Mouse (Mus musculus) neural tube, embryonic 14.5 days (tissue): ENCODE data around the gene Frmd4b. TPM values are rescaled to one million over a fixed set of nuclear protein-coding genes. Genes with fewer than 3 reads are reported as not detected.

Experiments used
- ATAC-seq: fragments of 200-750 bp; cut with Nextera tagmentation; 2 replicates; pipeline ENCODE4 v1.8.0; 2017; ENCODE audit warnings: low read depth, mild to moderate bottlenecking, moderate TSS enrichment, moderate library complexity
- H3K27ac ChIP-seq: fragments of 300-500 bp; sonication (generic); 2 replicates; pipeline ENCODE4 v1.5.1; 2014; ENCODE audit warnings: low read depth, mild to moderate bottlenecking, control low read depth, low read length, moderate library complexity, mixed read lengths
- H3K27me3 ChIP-seq: fragments of 300-500 bp; sonication (generic); 2 replicates; pipeline ENCODE4 v1.6.1; 2014; ENCODE audit warnings: low read length; ENCODE audit not compliant: control insufficient read depth, insufficient read depth
- H3K36me3 ChIP-seq: fragments of 300-500 bp; sonication (generic); 2 replicates; pipeline ENCODE4 v1.6.1; 2014; ENCODE audit warnings: low read length, mixed read lengths; ENCODE audit not compliant: control insufficient read depth, insufficient read depth
- H3K4me1 ChIP-seq: fragments of 300-500 bp; sonication (generic); 2 replicates; pipeline ENCODE4 v1.6.1; 2014; ENCODE audit warnings: low read length; ENCODE audit not compliant: control insufficient read depth, insufficient read depth
- H3K4me2 ChIP-seq: fragments of 300-500 bp; sonication (generic); 2 replicates; pipeline ENCODE4 v1.6.1; 2014; ENCODE audit warnings: mild to moderate bottlenecking, low read depth, low read length, control low read depth
- H3K4me3 ChIP-seq: fragments of 300-500 bp; sonication (generic); 2 replicates; pipeline ENCODE4 v1.5.1; 2014; ENCODE audit warnings: low read depth, low read length, control low read depth, mixed read lengths
- H3K9ac ChIP-seq: fragments of 300-500 bp; sonication (generic); replicated peaks from 2 replicates; pipeline ENCODE4 v1.6.1; 2014; ENCODE audit warnings: low read depth, mild to moderate bottlenecking, control low read depth, low read length, mixed read lengths
- H3K9me3 ChIP-seq: fragments of 300-500 bp; sonication (generic); 2 replicates; pipeline ENCODE4 v1.6.1; 2016; ENCODE audit warnings: low read length; ENCODE audit not compliant: control insufficient read depth
- whole genome bisulfite sequencing: fragments of 180-500 bp; shearing (Covaris S2); extraction: QIAGEN DNeasy Blood & Tissue Kit; methylation state at CpG from one replicate; pipeline ENCODE4 v1.1.7; 2014; 5-methylcytosine and 5-hydroxymethylcytosine counted together
- polyA plus RNA-seq: library from polyadenylated mRNA; unstranded; fragments of >200 nt; fragmentation: Nextera tagmentation; extraction: Ambion mirVana; gene quantifications from 2 replicates; pipeline ENCODE4 v1.2.1, GENCODE M21; 2014

Frmd4b gene
- polyA plus RNA-seq, 1 experiment from 2014 or later = 26.8 TPM

DNA sequence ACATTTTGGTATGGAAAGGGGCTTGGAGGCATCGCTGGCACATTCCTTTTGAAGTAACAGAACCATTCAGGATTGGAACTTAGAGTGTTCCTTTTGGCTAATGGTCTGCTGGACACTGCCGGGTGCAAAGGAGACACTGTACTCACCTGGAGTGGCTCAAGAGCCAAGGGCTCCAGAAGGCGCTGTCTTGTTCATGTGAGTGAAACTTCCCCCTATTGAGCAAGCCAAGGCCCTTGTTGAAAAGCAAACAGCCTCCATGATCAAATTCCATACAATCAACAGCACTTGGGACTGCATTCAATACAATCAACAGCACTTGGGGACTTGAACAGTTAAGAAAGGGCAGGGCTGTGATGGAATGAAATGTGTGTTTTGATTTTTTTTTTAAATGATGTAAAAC is 109.4 kb downstream of the Frmd4b start:
- no peak for ATAC-seq
- Histone ChIP-seq H3K9ac (no peak overlapping the region), H3K4me1 (0 out of 2 replicates have a peak, but pooled peaks cover 2% of the 10 kb centered on the region), H3K9me3 (no peaks in the 10 kb centered on the region), H3K4me3 (no peak overlapping the region), H3K4me2 (no peak overlapping the region), H3K27ac (no peak overlapping the region), H3K27me3 (no peaks in the 10 kb centered on the region), H3K36me3 (no peaks in the 10 kb centered on the region)
- WGBS = 95% methylated on average over 3 of the region's 3 CpGs

DNA sequence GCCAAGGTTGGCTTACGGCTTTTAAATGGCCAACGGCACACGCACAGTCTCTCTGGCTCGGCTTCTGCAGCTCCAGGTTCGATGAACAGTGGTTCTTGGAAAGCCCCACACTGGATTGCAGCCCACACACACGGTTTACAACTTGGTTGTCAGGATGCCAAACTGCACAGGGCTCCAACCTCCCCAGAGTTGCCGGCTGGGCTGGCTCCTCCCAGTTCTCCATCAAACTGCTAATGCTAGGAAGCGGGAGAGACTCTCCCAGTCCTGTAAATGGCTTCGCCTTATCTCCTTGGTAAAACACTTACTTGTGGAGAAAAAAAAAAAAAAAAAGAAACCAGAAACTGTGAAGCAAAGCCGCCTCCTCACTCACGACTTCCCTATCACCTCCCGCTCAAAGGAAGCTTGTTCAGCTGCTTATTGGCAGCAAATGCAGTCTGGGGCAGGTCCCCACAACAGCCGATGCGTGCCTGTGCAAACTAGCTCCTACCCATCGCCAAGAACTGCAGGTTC is 111.1 kb downstream of the Frmd4b start:
- Histone ChIP-seq H3K4me1 (0 out of 2 replicates have a peak, but pooled peaks cover 2% of the 10 kb centered on the region), H3K9ac (no peak overlapping the region), H3K4me2 (no peak overlapping the region), H3K27ac (peak overlapping the region; percentile 57; the same call in 1 of the 2 replicates), H3K36me3 (no peaks in the 10 kb centered on the region), H3K9me3 (no peaks in the 10 kb centered on the region), H3K27me3 (no peaks in the 10 kb centered on the region), H3K4me3 (no peak overlapping the region)
- 26% methylated on average over 15 of the region's 15 CpGs for WGBS
- ATAC-seq = peak; percentile 92

GRCm38 (mm10) chr6:97504673-97505072 is 112.7 kb downstream of the Frmd4b start:
- no peaks in the 10 kb centered on the region for H3K36me3 ChIP-seq
- WGBS = 94% methylated on average over 5 of the region's 5 CpGs

DNA sequence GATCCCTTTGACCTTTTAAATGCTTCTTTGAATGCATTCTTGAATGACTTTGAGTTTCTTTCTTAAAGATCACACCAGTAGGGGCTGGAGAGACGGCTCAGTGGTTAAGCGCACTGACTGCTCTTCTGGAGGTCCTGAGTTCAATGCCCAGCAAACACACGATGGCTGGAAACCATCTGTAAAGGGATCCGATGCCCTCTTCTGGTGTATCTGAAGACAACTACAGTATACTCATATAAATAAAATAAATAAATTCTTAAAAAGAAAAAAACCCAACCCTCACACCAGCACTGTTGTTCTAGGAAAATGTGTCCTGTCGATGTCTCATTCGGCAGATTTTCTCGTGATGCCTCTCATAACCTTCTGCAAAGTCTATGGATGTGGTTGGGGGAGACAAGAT is 116.3 kb downstream of the Frmd4b start:
- Histone ChIP-seq H3K9me3 (no peaks in the 10 kb centered on the region), H3K4me3 (no peak overlapping the region), H3K27me3 (no peaks in the 10 kb centered on the region), H3K4me1 (0 out of 2 replicates have a peak, but pooled peaks cover 2% of the 10 kb centered on the region), H3K36me3 (no peaks in the 10 kb centered on the region), H3K9ac (no peak overlapping the region), H3K27ac (no peak overlapping the region), H3K4me2 (no peak overlapping the region)
- no peak for ATAC-seq
- WGBS = 89% methylated on average over 7 of the region's 7 CpGs

More at GRCm38 (mm10) chr6:97504673-97505072, 112.7 kb downstream of the Frmd4b start:
- H3K4me1 ChIP-seq = 0 out of 2 replicates have a peak, but pooled peaks cover 2% of the 10 kb centered on the region
- no peak overlapping the region for H3K27ac ChIP-seq
- no peak overlapping the region for H3K4me2 ChIP-seq
- no peak overlapping the region for H3K4me3 ChIP-seq
- ATAC-seq = no peak
- no peaks in the 10 kb centered on the region for H3K9me3 ChIP-seq
- H3K27me3 ChIP-seq = no peaks in the 10 kb centered on the region
- no peak overlapping the region for H3K9ac ChIP-seq

- H3K4me1 ChIP-seq = 0 out of 2 replicates have a peak, but pooled peaks cover 2% of the 10 kb centered on the region
- no peak overlapping the region for H3K27ac ChIP-seq
- no peak for ATAC-seq
- no peak overlapping the region for H3K9ac ChIP-seq
- 92% methylated on average over 6 of the region's 6 CpGs for WGBS
- no peaks in the 10 kb centered on the region for H3K36me3 ChIP-seq
- H3K4me2 ChIP-seq = no peak overlapping the region
- no peaks in the 10 kb centered on the region for H3K9me3 ChIP-seq
- H3K27me3 ChIP-seq = no peaks in the 10 kb centered on the region
- H3K4me3 ChIP-seq = no peak overlapping the region
These were observed 117.1 kb downstream of the Frmd4b start for GRCm38 (mm10) chr6:97500246-97500645.

DNA sequence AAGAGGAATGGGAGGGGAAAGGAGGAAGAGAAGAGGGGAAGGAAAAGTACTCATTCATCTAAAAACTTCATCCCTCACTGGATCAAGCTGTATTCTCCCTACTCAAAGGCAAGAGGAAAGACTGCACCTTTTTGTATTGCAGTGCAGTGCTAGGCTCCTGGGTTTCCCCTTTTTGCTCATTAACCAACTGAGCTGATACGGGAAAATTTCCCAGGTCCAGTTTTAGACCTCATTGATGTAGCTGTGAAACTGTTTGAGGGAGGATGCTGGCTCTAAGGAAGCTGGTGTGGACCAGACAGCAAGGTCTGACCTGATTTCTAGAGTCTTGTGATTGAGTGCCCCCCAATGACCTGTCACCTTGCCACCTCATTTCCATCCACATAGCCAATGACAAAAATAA is 121.3 kb downstream of the Frmd4b start:
- ATAC-seq = no peak
- H3K9me3 ChIP-seq = no peaks in the 10 kb centered on the region
- no peaks in the 10 kb centered on the region for H3K4me1 ChIP-seq
- no peak overlapping the region for H3K9ac ChIP-seq
- H3K27ac ChIP-seq = no peak overlapping the region
- H3K4me2 ChIP-seq = no peak overlapping the region
- H3K27me3 ChIP-seq = no peaks in the 10 kb centered on the region
- no peak overlapping the region for H3K4me3 ChIP-seq
- WGBS = 86% methylated on average over 1 of the region's 1 CpGs
- no peaks in the 10 kb centered on the region for H3K36me3 ChIP-seq

DNA sequence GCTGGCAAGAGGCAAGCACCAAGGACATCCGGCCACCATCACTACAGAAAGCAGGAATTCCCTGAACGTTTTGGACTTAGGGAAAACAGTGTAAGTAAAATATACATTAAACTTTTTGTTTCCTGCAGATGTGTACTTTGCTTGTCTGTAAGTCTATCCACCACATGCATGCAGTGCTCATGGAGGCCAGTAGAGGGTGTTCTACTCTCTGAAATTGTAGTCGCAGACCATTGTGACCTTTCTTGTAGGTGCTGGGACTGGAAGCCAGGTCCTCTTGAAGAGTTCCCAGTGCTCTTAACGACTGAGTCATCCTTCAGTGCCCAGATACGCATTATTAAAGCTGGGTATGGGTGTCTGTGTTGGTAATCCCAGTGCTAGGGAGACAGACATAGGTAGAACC is 126.3 kb downstream of the Frmd4b start:
- Histone ChIP-seq H3K9ac (no peak overlapping the region), H3K4me3 (no peak overlapping the region), H3K36me3 (no peaks in the 10 kb centered on the region), H3K4me2 (no peak overlapping the region), H3K27ac (no peak overlapping the region), H3K27me3 (no peaks in the 10 kb centered on the region), H3K9me3 (no peaks in the 10 kb centered on the region), H3K4me1 (peaks cover 19% of the 10 kb centered on the region)
- 87% methylated on average over 5 of the region's 5 CpGs for WGBS
- ATAC-seq = no peak

GRCm38 (mm10) chr6:97488821-97489220 is 128.5 kb downstream of the Frmd4b start:
- Histone ChIP-seq H3K4me2 (0 out of 2 replicates have a peak overlapping the region, but pooled peaks have one; percentile 98), H3K27me3 (no peaks in the 10 kb centered on the region), H3K4me1 (peaks cover 24% of the 10 kb centered on the region), H3K36me3 (no peaks in the 10 kb centered on the region), H3K27ac (no peak overlapping the region), H3K4me3 (no peak overlapping the region), H3K9ac (no peak overlapping the region), H3K9me3 (no peaks in the 10 kb centered on the region)
- WGBS = 34% methylated on average over 7 of the region's 7 CpGs
- no peak for ATAC-seq

DNA sequence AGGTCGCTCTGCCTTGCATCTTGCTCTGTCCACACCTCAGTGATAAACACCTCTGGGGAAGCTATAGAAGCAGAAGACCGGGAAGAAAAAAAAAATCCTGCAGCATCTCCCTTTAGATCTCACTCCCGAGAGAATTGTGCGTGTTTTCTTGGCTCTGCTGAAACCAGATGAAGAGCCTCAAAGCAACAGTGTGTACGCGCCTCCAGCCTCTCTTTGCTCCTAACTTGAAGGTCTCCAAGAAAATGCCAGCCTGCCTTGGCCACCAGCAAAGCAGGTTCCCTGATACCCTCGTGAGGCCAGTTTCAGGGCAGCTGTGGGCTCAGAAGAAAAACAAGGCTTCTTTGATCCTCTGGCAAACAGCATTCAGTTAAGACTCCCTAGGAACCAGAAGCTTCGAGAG is 129.1 kb downstream of the Frmd4b start:
- WGBS = 20% methylated on average over 8 of the region's 8 CpGs
- no peaks in the 10 kb centered on the region for H3K9me3 ChIP-seq
- H3K27ac ChIP-seq = no peak overlapping the region
- no peaks in the 10 kb centered on the region for H3K27me3 ChIP-seq
- ATAC-seq = 0 out of 2 replicates have a peak, but pooled peaks have one; percentile 13
- no peaks in the 10 kb centered on the region for H3K36me3 ChIP-seq
- peaks cover 24% of the 10 kb centered on the region for H3K4me1 ChIP-seq
- peak overlapping the region; percentile 98 for H3K4me2 ChIP-seq
- no peak overlapping the region for H3K4me3 ChIP-seq
- no peak overlapping the region; the same call in 1 of the 2 replicates for H3K9ac ChIP-seq
